Mouse (Mus musculus) kidney, adult 2 months (tissue): Measurements from ENCODE around the gene Sh3rf3.

Experiments used
- CTCF ChIP-seq: fragments of 200-500 bp; conservative IDR thresholded peaks from 2 replicates; pipeline ENCODE4 v1.5.1; 2011; ENCODE audit warnings: low read depth, mild to moderate bottlenecking, control low read depth, low read length, moderate library complexity, mixed read lengths; ENCODE audit not compliant: insufficient read depth, insufficient read length
- POLR2A ChIP-seq: fragments of 200-500 bp; IDR thresholded peaks from one replicate; pipeline ENCODE4 v1.6.1; 2011; ENCODE audit warnings: low read depth, low read length, control low read depth

- TF ChIP-seq CTCF (no peak), POLR2A (no peak)
Measured at GRCm38 (mm10) chr10:59114535-59115291, 301.6 kb downstream of the Sh3rf3 start.
